Mouse (Mus musculus) forebrain, postnatal 0 days (tissue): ENCODE results near the gene Gpr132. TPM values are rescaled to one million over a fixed set of nuclear protein-coding genes. Genes with fewer than 3 reads are reported as not detected.

ENCODE experiments used
- ATAC-seq: fragments of 200-750 bp; cut with Nextera tagmentation; 2 replicates; pipeline ENCODE4 v1.8.0; 2017; ENCODE audit warnings: mild to moderate bottlenecking, moderate library complexity
- DNase-seq: peaks from one replicate; pipeline ENCODE4 v3.0.0-alpha.2; 2015
- H3K27ac ChIP-seq: fragments of 300-500 bp; sonication (generic); 2 replicates; pipeline ENCODE4 v1.5.1; 2014; ENCODE audit warnings: low read depth, mild to moderate bottlenecking, antibody characterized with exemption, low read length, moderate library complexity, mixed read lengths
- H3K27me3 ChIP-seq: fragments of 300-500 bp; sonication (generic); 2 replicates; pipeline ENCODE4 v1.6.1; 2014; ENCODE audit warnings: mild to moderate bottlenecking, low read length, mixed read lengths; ENCODE audit not compliant: insufficient read depth
- H3K36me3 ChIP-seq: fragments of 300-500 bp; sonication (generic); 2 replicates; pipeline ENCODE4 v1.6.1; 2014; ENCODE audit warnings: mild to moderate bottlenecking, moderate library complexity; ENCODE audit not compliant: insufficient read depth
- H3K4me1 ChIP-seq: fragments of 300-500 bp; sonication (generic); 2 replicates; pipeline ENCODE4 v1.6.1; 2014; ENCODE audit warnings: antibody characterized with exemption; ENCODE audit not compliant: insufficient read depth
- H3K4me2 ChIP-seq: fragments of 300-500 bp; sonication (generic); 2 replicates; pipeline ENCODE4 v1.6.1; 2014; ENCODE audit warnings: low read depth, mild to moderate bottlenecking, moderate library complexity
- H3K4me3 ChIP-seq: fragments of 300-500 bp; sonication (generic); 2 replicates; pipeline ENCODE4 v1.5.1; 2014; ENCODE audit warnings: low read depth, low read length, mixed read lengths
- H3K9ac ChIP-seq: fragments of 300-500 bp; sonication (generic); 2 replicates; pipeline ENCODE4 v1.6.1; 2014; ENCODE audit warnings: mild to moderate bottlenecking
- H3K9me3 ChIP-seq: fragments of 300-500 bp; sonication (generic); 2 replicates; pipeline ENCODE4 v1.6.1; 2016; ENCODE audit warnings: low read length
- CTCF ChIP-seq: sonication (generic); IDR thresholded peaks from 2 replicates; pipeline ENCODE4 v1.5.1; 2016; ENCODE audit warnings: antibody characterized with exemption, control low read depth, low read depth
- WGBS: fragments of 180-500 bp; shearing (Covaris S2); extraction: QIAGEN DNeasy Blood & Tissue Kit; methylation state at CpG from one replicate; pipeline ENCODE4 v1.1.7; 2014; 5-methylcytosine and 5-hydroxymethylcytosine counted together
- polyA plus RNA-seq: library from polyadenylated mRNA; unstranded; fragments of >200 nt; fragmentation: Nextera tagmentation; extraction: Ambion mirVana; gene quantifications from 2 replicates; pipeline ENCODE4 v1.2.1, GENCODE M21; 2015
- total RNA-seq: library from RNA; depleted of rRNA; stranded (reverse); fragments of >200 nt; gene quantifications from 2 replicates; pipeline ENCODE4 v1.2.3, GENCODE M21; 2014

Gpr132 gene
- total and polyA plus RNA-seq, 2 experiments from 2014 or later = 0.10 TPM; not detected in 1

DNA sequence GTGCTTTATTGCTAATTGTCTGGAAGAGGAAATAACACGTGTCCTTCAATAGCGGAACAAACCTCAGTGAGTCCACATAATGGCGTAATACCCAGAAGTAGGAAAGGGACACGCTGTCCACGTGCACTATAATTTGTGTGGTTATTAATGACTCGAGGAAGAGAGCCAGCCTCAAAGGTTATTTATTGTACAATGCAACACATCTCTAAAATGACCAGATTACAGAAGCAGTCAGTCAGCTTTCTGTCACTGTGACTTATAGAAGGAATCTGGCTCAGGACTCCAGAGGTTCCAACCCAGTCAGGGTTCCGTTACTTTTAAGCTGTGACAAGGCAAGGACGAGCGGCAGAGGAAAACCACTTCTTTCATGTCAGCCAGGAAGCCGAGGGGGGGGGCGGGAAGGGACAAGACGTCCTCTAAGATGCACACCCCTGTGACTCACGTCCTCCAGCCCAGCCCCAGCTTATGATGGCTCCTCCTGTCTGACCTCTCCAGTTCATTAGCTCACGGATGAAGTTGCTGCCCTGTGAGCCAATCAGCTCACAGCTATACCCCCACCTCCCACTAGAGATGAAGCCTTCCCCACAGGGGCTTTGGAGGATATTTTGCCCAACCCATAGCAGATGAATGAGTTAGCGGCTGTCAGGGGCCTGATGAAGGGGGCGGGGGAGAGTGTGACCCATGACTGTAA is 29.6 kb upstream of the Gpr132 start:
- Histone ChIP-seq H3K9ac (no peak overlapping the region), H3K27me3 (no peaks in the 10 kb centered on the region), H3K36me3 (no peaks in the 10 kb centered on the region), H3K4me1 (no peaks in the 10 kb centered on the region), H3K27ac (no peak overlapping the region), H3K4me3 (no peak overlapping the region), H3K9me3 (no peaks in the 10 kb centered on the region), H3K4me2 (0 out of 2 replicates have a peak overlapping the region, but pooled peaks have one; percentile 10)
- 37% methylated on average over 16 of the region's 16 CpGs for WGBS
- ATAC-seq (peak; percentile 44; the same call in 1 of the 2 replicates), DNase-seq (no peak)
- TF ChIP-seq CTCF = no peak

- 66% methylated on average over 4 of the region's 4 CpGs for WGBS
- Histone ChIP-seq H3K9ac (no peak overlapping the region), H3K4me2 (no peak overlapping the region), H3K36me3 (no peaks in the 10 kb centered on the region), H3K9me3 (no peaks in the 10 kb centered on the region), H3K27ac (0 out of 2 replicates have a peak overlapping the region, but pooled peaks have one; percentile 15), H3K4me1 (no peaks in the 10 kb centered on the region), H3K4me3 (no peak overlapping the region), H3K27me3 (no peaks in the 10 kb centered on the region)
- no peak for TF ChIP-seq CTCF
- DNase-seq (no peak), ATAC-seq (no peak)
These were observed 26.9 kb upstream of the Gpr132 start for GRCm38 (mm10) chr12:112894969-112895368.

DNA sequence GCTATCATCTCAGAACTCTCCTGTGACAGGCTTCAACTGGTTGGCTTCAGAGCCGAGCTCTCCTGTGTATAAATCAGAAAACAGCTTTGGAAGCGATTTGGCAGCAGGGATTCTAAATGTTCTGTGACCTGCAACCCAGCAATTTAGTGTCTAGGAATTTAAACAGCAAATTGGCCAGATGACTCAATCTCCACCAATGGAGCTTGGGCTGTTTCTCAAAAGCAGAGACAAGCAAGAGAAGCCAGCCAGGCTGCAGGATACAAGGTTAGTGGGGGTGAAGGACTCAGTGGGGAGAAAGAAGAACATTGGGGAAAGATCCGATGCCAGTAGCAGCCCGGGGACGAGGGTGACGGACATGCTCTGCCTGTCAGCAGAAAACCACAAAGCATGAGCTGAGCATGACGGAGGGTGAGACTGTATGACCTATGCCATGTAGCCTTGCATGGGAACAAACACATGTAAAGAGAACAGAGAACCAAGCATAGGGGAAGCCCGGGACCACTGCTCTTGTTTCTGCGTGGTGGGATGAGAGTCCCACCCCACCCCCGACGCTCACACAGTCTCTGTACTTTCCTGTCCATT is 26.4 kb upstream of the Gpr132 start:
- DNase-seq (no peak), ATAC-seq (peak; percentile 54)
- Histone ChIP-seq H3K9me3 (no peaks in the 10 kb centered on the region), H3K36me3 (no peaks in the 10 kb centered on the region), H3K4me3 (no peak overlapping the region), H3K4me2 (no peak overlapping the region), H3K4me1 (no peaks in the 10 kb centered on the region), H3K27ac (peak overlapping the region; percentile 15; the same call in 1 of the 2 replicates), H3K27me3 (no peaks in the 10 kb centered on the region), H3K9ac (no peak overlapping the region)
- no peak for TF ChIP-seq CTCF
- WGBS = 60% methylated on average over 11 of the region's 11 CpGs

GRCm38 (mm10) chr12:112885465-112885864 is 17.4 kb upstream of the Gpr132 start:
- Histone ChIP-seq H3K36me3 (no peaks in the 10 kb centered on the region), H3K27ac (no peak overlapping the region), H3K4me3 (no peak overlapping the region), H3K4me2 (no peak overlapping the region), H3K27me3 (no peaks in the 10 kb centered on the region), H3K9me3 (no peaks in the 10 kb centered on the region), H3K9ac (no peak overlapping the region), H3K4me1 (no peaks in the 10 kb centered on the region)
- DNase-seq = no peak
- ATAC-seq = no peak
- 52% methylated on average over 7 of the region's 7 CpGs for WGBS
- no peak for TF ChIP-seq CTCF

GRCm38 (mm10) chr12:112881301-112881815 is 13.3 kb upstream of the Gpr132 start:
- Histone ChIP-seq H3K4me3 (no peak overlapping the region), H3K4me2 (no peak overlapping the region), H3K4me1 (no peaks in the 10 kb centered on the region), H3K27ac (no peak overlapping the region), H3K9me3 (no peaks in the 10 kb centered on the region), H3K27me3 (peaks cover 25% of the 10 kb centered on the region), H3K36me3 (no peaks in the 10 kb centered on the region), H3K9ac (no peak overlapping the region)
- DNase-seq (no peak), ATAC-seq (0 out of 2 replicates have a peak, but pooled peaks have one; percentile 32)
- WGBS = 72% methylated on average over 6 of the region's 6 CpGs
- TF ChIP-seq CTCF = no peak

GRCm38 (mm10) chr12:112880661-112881060 is 12.6 kb upstream of the Gpr132 start:
- H3K9me3 ChIP-seq = no peaks in the 10 kb centered on the region
- no peak for TF ChIP-seq CTCF
- no peaks in the 10 kb centered on the region for H3K4me1 ChIP-seq
- no peak overlapping the region for H3K9ac ChIP-seq
- H3K27ac ChIP-seq = no peak overlapping the region
- no peaks in the 10 kb centered on the region for H3K36me3 ChIP-seq
- no peak overlapping the region for H3K4me3 ChIP-seq
- ATAC-seq (no peak), DNase-seq (no peak)
- no peak overlapping the region for H3K4me2 ChIP-seq
- 67% methylated on average over 4 of the region's 4 CpGs for WGBS
- peaks cover 32% of the 10 kb centered on the region for H3K27me3 ChIP-seq

DNA sequence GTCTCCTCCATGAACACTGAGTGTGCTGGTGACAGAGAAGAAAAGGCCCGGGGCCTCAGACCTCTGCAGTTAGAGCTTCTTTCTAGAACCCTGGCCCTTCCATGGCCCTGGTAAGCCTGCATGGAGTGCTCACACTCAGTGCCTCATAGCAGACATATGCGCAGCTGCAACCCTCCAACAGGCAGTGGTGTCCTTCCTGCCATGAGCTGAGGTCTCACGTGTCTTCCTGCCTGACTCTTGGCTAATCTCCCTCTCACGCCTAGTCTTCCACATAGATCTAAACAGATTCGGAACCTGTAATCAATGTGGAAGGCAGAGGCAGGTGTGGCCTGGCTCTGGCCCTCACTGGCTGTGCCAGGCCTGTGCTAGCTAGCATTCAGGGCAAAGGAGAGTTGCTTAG is 11.7 kb upstream of the Gpr132 start:
- no peak for TF ChIP-seq CTCF
- H3K4me1 ChIP-seq = no peaks in the 10 kb centered on the region
- WGBS = 87% methylated on average over 5 of the region's 5 CpGs
- H3K27me3 ChIP-seq = peaks cover 41% of the 10 kb centered on the region
- ATAC-seq (no peak), DNase-seq (no peak)
- no peaks in the 10 kb centered on the region for H3K36me3 ChIP-seq
- H3K9ac ChIP-seq = no peak overlapping the region
- H3K4me2 ChIP-seq = no peak overlapping the region
- H3K27ac ChIP-seq = no peak overlapping the region
- H3K4me3 ChIP-seq = no peak overlapping the region
- no peaks in the 10 kb centered on the region for H3K9me3 ChIP-seq
